Mouse (Mus musculus): ENCODE measurements at regions not wholly inside any gene's neighbourhood (a gene's known extent, or its start where the extent isn't known, plus 50 kb on each side); places are given as distances from the start of the nearest gene placed in this dataset.

GRCm38 (mm10) chr12:70750651-70751578 lies 74.4 kb upstream of the Frmd6 start:
- no peak for DNase-seq (ENCODE audit: extremely low spot score, low read depth, low spot score)

DNA sequence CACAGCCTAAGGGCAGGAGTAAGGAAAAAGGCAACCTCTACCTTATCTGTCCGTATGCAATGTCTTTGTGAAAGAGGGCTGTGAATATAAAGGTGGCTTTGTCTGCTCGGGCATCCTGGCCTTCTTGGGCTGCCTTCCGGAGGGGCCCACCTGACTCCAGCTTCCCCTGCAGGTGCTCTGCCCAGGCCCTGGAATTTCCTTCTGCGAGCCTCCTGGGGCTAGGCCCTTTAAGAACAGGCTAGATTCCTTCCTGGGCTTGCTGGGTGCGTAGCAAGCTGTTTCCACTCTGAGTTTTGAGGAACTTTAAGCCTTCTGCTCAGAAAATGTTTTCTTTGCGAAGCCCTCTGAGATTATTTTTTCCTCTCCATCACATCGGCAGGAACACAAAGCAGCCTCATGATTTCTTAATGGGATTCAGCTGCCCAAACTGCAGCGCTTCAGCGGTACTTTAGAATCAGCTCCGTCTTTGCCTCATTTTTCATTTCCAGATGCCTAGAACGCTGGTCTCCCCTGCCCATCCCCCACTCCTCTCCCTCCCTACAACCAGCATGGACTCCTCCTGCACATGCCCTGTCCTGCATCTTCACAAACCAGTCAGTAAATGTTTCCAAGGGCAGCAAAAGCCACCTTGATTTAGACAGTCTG lies 72.9 kb upstream of the Frmd6 start:
- DNase-seq (ENCODE audit: extremely low spot score, low read depth, low spot score): peak; percentile 37

GRCm38 (mm10) chr12:70752911-70753290 lies 72.4 kb upstream of the Frmd6 start:
- DNase-seq (ENCODE audit: extremely low spot score, low read depth, low spot score): no peak

GRCm38 (mm10) chr12:70753458-70753857 lies 71.9 kb upstream of the Frmd6 start:
- no peak for DNase-seq (ENCODE audit: extremely low spot score, low read depth, low spot score)

GRCm38 (mm10) chr12:70758080-70758479 lies 67.2 kb upstream of the Frmd6 start:
- no peak for DNase-seq (ENCODE audit: extremely low spot score, low read depth, low spot score)

GRCm38 (mm10) chr12:70763542-70763941 lies 61.8 kb upstream of the Frmd6 start:
- no peak for DNase-seq (ENCODE audit: extremely low spot score, low read depth, low spot score)

GRCm38 (mm10) chr12:70766319-70766718 lies 59.0 kb upstream of the Frmd6 start:
- DNase-seq (ENCODE audit: extremely low spot score, low read depth, low spot score): no peak

- DNase-seq (ENCODE audit: extremely low spot score, low read depth, low spot score): no peak
These were observed 57.4 kb upstream of the Frmd6 start for GRCm38 (mm10) chr12:70767959-70768358.

- no peak for DNase-seq (ENCODE audit: extremely low spot score, low read depth, low spot score)
These were observed 56.6 kb upstream of the Frmd6 start for GRCm38 (mm10) chr12:70768745-70769144.

GRCm38 (mm10) chr12:70769538-70770176 lies 55.7 kb upstream of the Frmd6 start:
- DNase-seq (ENCODE audit: extremely low spot score, low read depth, low spot score): no peak

DNA sequence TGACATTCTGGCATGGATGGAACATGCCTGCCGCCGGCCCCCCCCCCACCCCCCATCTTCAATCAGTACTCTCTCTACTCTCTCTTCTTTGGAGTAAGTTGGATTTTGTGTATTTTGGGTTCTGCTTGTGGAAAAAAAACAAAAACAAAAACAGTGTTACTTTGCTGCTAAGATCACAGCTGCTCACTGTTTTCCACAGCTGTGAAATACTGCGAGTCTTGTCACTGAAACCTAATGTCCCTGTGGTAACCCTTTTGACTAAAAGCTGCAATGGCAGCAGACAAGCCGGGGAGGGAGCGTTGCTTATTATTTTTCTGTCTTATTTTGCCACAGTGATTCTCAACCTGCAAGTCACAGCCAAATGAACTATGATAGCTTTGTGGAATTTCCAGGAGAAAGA lies 51.3 kb upstream of the Frmd6 start:
- DNase-seq (ENCODE audit: extremely low spot score, low read depth, low spot score): no peak

GRCm38 (mm10) chr12:70774816-70775591 lies 50.3 kb upstream of the Frmd6 start:
- DNase-seq (ENCODE audit: extremely low spot score, low read depth, low spot score): no peak
